Mouse (Mus musculus): ENCODE data around the gene Agbl4. TPM values are rescaled to one million over a fixed set of nuclear protein-coding genes. Genes with fewer than 3 reads are reported as not detected.

Agbl4 gene
- polyA plus RNA-seq, 1 experiment = not detected

GRCm38 (mm10) chr4:111284625-111285024 is 887.2 kb downstream of the Agbl4 start:
- Histone ChIP-seq H3K36me3 (ENCODE audit: control insufficient read depth, insufficient read depth) (no peaks in the 10 kb centered on the region), H3K27me3 (ENCODE audit: control insufficient read depth, insufficient read depth, insufficient read length) (no peaks in the 10 kb centered on the region), H3K4me3 (ENCODE audit: insufficient read depth, poor library complexity, severe bottlenecking) (no peak overlapping the region), H3K79me3 (ENCODE audit: low read depth) (no peaks in the 10 kb centered on the region), H3K79me2 (ENCODE audit: control insufficient read depth, insufficient read depth) (no peaks in the 10 kb centered on the region), H3ac (ENCODE audit: control insufficient read depth, insufficient read length, low read depth) (no peak overlapping the region)
- TF ChIP-seq CEBPB (IDR thresholded peaks at IDR 0.05; ENCODE audit: low read depth) (no peak), USF1 (IDR thresholded peaks at IDR 0.05; ENCODE audit: low read depth) (no peak), MYOD1 (IDR thresholded peaks at IDR 0.05; ENCODE audit: control insufficient read depth, insufficient read length, low read depth) (no peak), MYOG (IDR thresholded peaks at IDR 0.05; ENCODE audit: control insufficient read depth, extremely low read depth, insufficient read length) (no peak), FOSL1 (IDR thresholded peaks at IDR 0.05; ENCODE audit: insufficient read depth, low read length, poor library complexity, severe bottlenecking) (no peak), MAX (IDR thresholded peaks at IDR 0.05) (no peak), CTCF (IDR thresholded peaks at IDR 0.05; ENCODE audit: control insufficient read depth, insufficient read depth, insufficient read length) (no peak)

DNA sequence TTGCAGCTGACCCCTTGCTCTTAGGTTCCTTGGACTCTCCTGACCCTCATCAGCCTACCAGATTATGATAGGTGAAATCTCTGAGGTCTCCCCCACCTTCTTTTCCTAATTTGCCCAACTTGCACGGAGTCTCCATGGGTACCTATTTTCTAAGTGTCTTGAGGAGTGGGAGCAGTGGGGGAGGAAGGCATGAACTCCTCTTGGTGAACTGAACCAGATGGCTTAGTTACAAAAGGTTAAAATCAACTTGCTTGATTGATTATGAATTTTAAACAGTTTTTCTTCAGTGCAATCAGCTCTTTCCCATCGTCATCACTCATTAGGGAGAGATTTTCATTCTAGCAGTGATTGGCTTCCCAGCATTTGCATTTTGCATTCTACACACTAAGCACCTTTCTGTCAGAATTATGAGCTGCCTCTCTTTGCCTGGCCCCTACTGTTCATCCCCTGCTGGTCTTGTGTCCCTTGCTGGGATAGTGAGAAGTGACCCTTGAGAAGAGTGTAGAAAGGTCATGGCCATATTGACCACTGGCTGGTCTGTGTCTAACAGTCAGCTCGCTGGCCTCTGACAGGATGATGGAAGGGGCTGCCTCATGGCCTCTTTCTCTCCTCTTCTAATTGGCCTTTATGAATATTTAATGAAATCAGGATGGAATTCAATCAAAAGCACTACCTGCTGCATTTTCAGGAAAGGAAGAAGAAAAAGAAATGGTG is 897.2 kb downstream of the Agbl4 start:
- TF ChIP-seq FOSL1 (IDR thresholded peaks at IDR 0.05; ENCODE audit: insufficient read depth, low read length, poor library complexity, severe bottlenecking) (no peak), CTCF (IDR thresholded peaks at IDR 0.05; ENCODE audit: control insufficient read depth, insufficient read depth, insufficient read length) (no peak), MAX (IDR thresholded peaks at IDR 0.05) (no peak), USF1 (IDR thresholded peaks at IDR 0.05; ENCODE audit: low read depth) (no peak), MYOD1 (IDR thresholded peaks at IDR 0.05; ENCODE audit: control insufficient read depth, insufficient read length, low read depth) (no peak), MYOG (IDR thresholded peaks at IDR 0.05; ENCODE audit: control insufficient read depth, extremely low read depth, insufficient read length) (no peak), CEBPB (IDR thresholded peaks at IDR 0.05; ENCODE audit: low read depth) (no peak)
- no peak overlapping the region for H3K4me3 ChIP-seq (ENCODE audit: insufficient read depth, poor library complexity, severe bottlenecking)
- H3K36me3 ChIP-seq (ENCODE audit: control insufficient read depth, insufficient read depth) = no peaks in the 10 kb centered on the region
- H3K27me3 ChIP-seq (ENCODE audit: control insufficient read depth, insufficient read depth, insufficient read length) = no peaks in the 10 kb centered on the region
- H3K79me3 ChIP-seq (ENCODE audit: low read depth) = no peaks in the 10 kb centered on the region
- no peaks in the 10 kb centered on the region for H3K79me2 ChIP-seq (ENCODE audit: control insufficient read depth, insufficient read depth)
- no peak overlapping the region for H3ac ChIP-seq (ENCODE audit: control insufficient read depth, insufficient read length, low read depth)

GRCm38 (mm10) chr4:111306518-111306917 is 909.1 kb downstream of the Agbl4 start:
- Histone ChIP-seq H3K79me3 (ENCODE audit: low read depth) (no peaks in the 10 kb centered on the region), H3K27me3 (ENCODE audit: control insufficient read depth, insufficient read depth, insufficient read length) (no peaks in the 10 kb centered on the region), H3ac (ENCODE audit: control insufficient read depth, insufficient read length, low read depth) (no peak overlapping the region), H3K79me2 (ENCODE audit: control insufficient read depth, insufficient read depth) (no peaks in the 10 kb centered on the region), H3K36me3 (ENCODE audit: control insufficient read depth, insufficient read depth) (no peaks in the 10 kb centered on the region), H3K4me3 (ENCODE audit: insufficient read depth, poor library complexity, severe bottlenecking) (no peak overlapping the region)
- TF ChIP-seq CEBPB (IDR thresholded peaks at IDR 0.05; ENCODE audit: low read depth) (no peak), FOSL1 (IDR thresholded peaks at IDR 0.05; ENCODE audit: insufficient read depth, low read length, poor library complexity, severe bottlenecking) (no peak), MAX (IDR thresholded peaks at IDR 0.05) (no peak), CTCF (IDR thresholded peaks at IDR 0.05; ENCODE audit: control insufficient read depth, insufficient read depth, insufficient read length) (no peak), MYOD1 (IDR thresholded peaks at IDR 0.05; ENCODE audit: control insufficient read depth, insufficient read length, low read depth) (no peak), MYOG (IDR thresholded peaks at IDR 0.05; ENCODE audit: control insufficient read depth, extremely low read depth, insufficient read length) (no peak), USF1 (IDR thresholded peaks at IDR 0.05; ENCODE audit: low read depth) (no peak)

DNA sequence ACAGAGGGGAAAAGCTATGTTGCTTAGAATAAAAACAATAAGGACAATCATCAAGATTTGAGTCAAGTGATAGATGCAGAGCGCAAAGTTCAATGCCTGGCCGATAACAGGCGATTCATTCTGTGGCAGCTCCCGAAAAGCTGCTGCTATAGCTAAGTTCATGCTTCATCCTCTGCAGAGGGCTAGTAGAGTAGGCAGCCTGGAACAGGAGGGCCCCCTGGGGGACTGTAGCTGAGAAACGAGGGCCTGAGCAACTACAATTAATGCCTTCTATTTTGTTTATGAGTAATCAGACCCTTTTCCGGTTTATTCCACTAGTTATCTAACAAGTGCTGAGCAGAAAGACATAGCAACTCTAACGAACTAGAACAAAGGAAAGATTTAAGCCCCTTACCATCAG is 909.7 kb downstream of the Agbl4 start:
- Histone ChIP-seq H3K36me3 (ENCODE audit: control insufficient read depth, insufficient read depth) (no peaks in the 10 kb centered on the region), H3K79me2 (ENCODE audit: control insufficient read depth, insufficient read depth) (no peaks in the 10 kb centered on the region), H3K27me3 (ENCODE audit: control insufficient read depth, insufficient read depth, insufficient read length) (no peaks in the 10 kb centered on the region), H3K4me3 (ENCODE audit: insufficient read depth, poor library complexity, severe bottlenecking) (no peak overlapping the region), H3K79me3 (ENCODE audit: low read depth) (no peaks in the 10 kb centered on the region), H3ac (ENCODE audit: control insufficient read depth, insufficient read length, low read depth) (no peak overlapping the region)
- TF ChIP-seq CEBPB (IDR thresholded peaks at IDR 0.05; ENCODE audit: low read depth) (no peak), MYOD1 (IDR thresholded peaks at IDR 0.05; ENCODE audit: control insufficient read depth, insufficient read length, low read depth) (no peak), MYOG (IDR thresholded peaks at IDR 0.05; ENCODE audit: control insufficient read depth, extremely low read depth, insufficient read length) (no peak), USF1 (IDR thresholded peaks at IDR 0.05; ENCODE audit: low read depth) (no peak), FOSL1 (IDR thresholded peaks at IDR 0.05; ENCODE audit: insufficient read depth, low read length, poor library complexity, severe bottlenecking) (no peak), CTCF (IDR thresholded peaks at IDR 0.05; ENCODE audit: control insufficient read depth, insufficient read depth, insufficient read length) (no peak)

GRCm38 (mm10) chr4:111307633-111308032 is 910.2 kb downstream of the Agbl4 start:
- TF ChIP-seq MAX (IDR thresholded peaks at IDR 0.05) (no peak), MYOG (IDR thresholded peaks at IDR 0.05; ENCODE audit: control insufficient read depth, extremely low read depth, insufficient read length) (no peak), USF1 (IDR thresholded peaks at IDR 0.05; ENCODE audit: low read depth) (no peak), FOSL1 (IDR thresholded peaks at IDR 0.05; ENCODE audit: insufficient read depth, low read length, poor library complexity, severe bottlenecking) (no peak), MYOD1 (IDR thresholded peaks at IDR 0.05; ENCODE audit: control insufficient read depth, insufficient read length, low read depth) (no peak), CTCF (IDR thresholded peaks at IDR 0.05; ENCODE audit: control insufficient read depth, insufficient read depth, insufficient read length) (no peak), CEBPB (IDR thresholded peaks at IDR 0.05; ENCODE audit: low read depth) (no peak)
- Histone ChIP-seq H3K4me3 (ENCODE audit: insufficient read depth, poor library complexity, severe bottlenecking) (no peak overlapping the region), H3K79me3 (ENCODE audit: low read depth) (no peaks in the 10 kb centered on the region), H3K36me3 (ENCODE audit: control insufficient read depth, insufficient read depth) (no peaks in the 10 kb centered on the region), H3ac (ENCODE audit: control insufficient read depth, insufficient read length, low read depth) (no peak overlapping the region), H3K79me2 (ENCODE audit: control insufficient read depth, insufficient read depth) (no peaks in the 10 kb centered on the region), H3K27me3 (ENCODE audit: control insufficient read depth, insufficient read depth, insufficient read length) (no peaks in the 10 kb centered on the region)

Data from C2C12 (cell line).